Mouse (Mus musculus): ENCODE measurements around the gene Tusc2. TPM values are rescaled to one million over a fixed set of nuclear protein-coding genes. Genes with fewer than 3 reads are reported as not detected.

Gene Tusc2
- 23.0 and 23.6 TPM in 2 replicates for polyA plus RNA-seq (2012; ENCODE audit: insufficient read depth, insufficient read length, missing spikeins)

GRCm38 (mm10) chr9:107563029-107563581 is at the start of gene Tusc2:
TSS of gene Tusc2 (plus strand) at chr9:107563255.
- H3K4me3 ChIP-seq (ENCODE audit: insufficient read depth, low read length): peak within 1 kb of the TSS; percentile 87
- peaks cover 27% of the 10 kb centered on the region for H3K4me1 ChIP-seq (ENCODE audit: control insufficient read depth, insufficient read depth, low read length)
- H3K27ac ChIP-seq (ENCODE audit: insufficient read depth, low read depth, low read length): peak within 1 kb of the TSS; percentile 51
- no peak for TF ChIP-seq POLR2A (IDR thresholded peaks at IDR 0.05; ENCODE audit: borderline replicate concordance, low read depth, low read length)
- no peak for TF ChIP-seq CTCF (IDR thresholded peaks at IDR 0.05; ENCODE audit: low read depth, low read length)

- no peak overlapping the region for H3K27ac ChIP-seq (ENCODE audit: insufficient read depth, low read depth, low read length)
- H3K4me3 ChIP-seq (ENCODE audit: insufficient read depth, low read length): no peak overlapping the region
- no peaks in the 10 kb centered on the region for H3K4me1 ChIP-seq (ENCODE audit: control insufficient read depth, insufficient read depth, low read length)
- TF ChIP-seq CTCF (IDR thresholded peaks at IDR 0.05; ENCODE audit: low read depth, low read length) (peak; percentile 89), POLR2A (IDR thresholded peaks at IDR 0.05; ENCODE audit: borderline replicate concordance, low read depth, low read length) (no peak)
Measured at GRCm38 (mm10) chr9:107514303-107514955, 48.6 kb upstream of the Tusc2 start.

GRCm38 (mm10) chr9:107520331-107520730 is 42.7 kb upstream of the Tusc2 start:
- TF ChIP-seq CTCF (IDR thresholded peaks at IDR 0.05; ENCODE audit: low read depth, low read length) (no peak), POLR2A (IDR thresholded peaks at IDR 0.05; ENCODE audit: borderline replicate concordance, low read depth, low read length) (no peak)
- Histone ChIP-seq H3K4me3 (ENCODE audit: insufficient read depth, low read length) (no peak overlapping the region), H3K27ac (ENCODE audit: insufficient read depth, low read depth, low read length) (no peak overlapping the region), H3K4me1 (ENCODE audit: control insufficient read depth, insufficient read depth, low read length) (no peaks in the 10 kb centered on the region)

GRCm38 (mm10) chr9:107521190-107521589 is 41.9 kb upstream of the Tusc2 start:
- no peak overlapping the region for H3K4me3 ChIP-seq (ENCODE audit: insufficient read depth, low read length)
- TF ChIP-seq POLR2A (IDR thresholded peaks at IDR 0.05; ENCODE audit: borderline replicate concordance, low read depth, low read length): no peak
- TF ChIP-seq CTCF (IDR thresholded peaks at IDR 0.05; ENCODE audit: low read depth, low read length): no peak
- no peaks in the 10 kb centered on the region for H3K4me1 ChIP-seq (ENCODE audit: control insufficient read depth, insufficient read depth, low read length)
- H3K27ac ChIP-seq (ENCODE audit: insufficient read depth, low read depth, low read length): no peak overlapping the region

GRCm38 (mm10) chr9:107521711-107522399 is 41.2 kb upstream of the Tusc2 start:
- Histone ChIP-seq H3K27ac (ENCODE audit: insufficient read depth, low read depth, low read length) (no peak overlapping the region), H3K4me1 (ENCODE audit: control insufficient read depth, insufficient read depth, low read length) (no peaks in the 10 kb centered on the region), H3K4me3 (ENCODE audit: insufficient read depth, low read length) (no peak overlapping the region)
- TF ChIP-seq CTCF (IDR thresholded peaks at IDR 0.05; ENCODE audit: low read depth, low read length) (no peak), POLR2A (IDR thresholded peaks at IDR 0.05; ENCODE audit: borderline replicate concordance, low read depth, low read length) (no peak)

- TF ChIP-seq CTCF (IDR thresholded peaks at IDR 0.05; ENCODE audit: low read depth, low read length): no peak
- TF ChIP-seq POLR2A (IDR thresholded peaks at IDR 0.05; ENCODE audit: borderline replicate concordance, low read depth, low read length): no peak
- H3K4me3 ChIP-seq (ENCODE audit: insufficient read depth, low read length): no peak overlapping the region
- H3K27ac ChIP-seq (ENCODE audit: insufficient read depth, low read depth, low read length): no peak overlapping the region
- H3K4me1 ChIP-seq (ENCODE audit: control insufficient read depth, insufficient read depth, low read length): no peaks in the 10 kb centered on the region
Measured at GRCm38 (mm10) chr9:107522400-107522711, 40.7 kb upstream of the Tusc2 start.

GRCm38 (mm10) chr9:107526198-107527026 is 36.6 kb upstream of the Tusc2 start:
- no peak overlapping the region for H3K27ac ChIP-seq (ENCODE audit: insufficient read depth, low read depth, low read length)
- H3K4me1 ChIP-seq (ENCODE audit: control insufficient read depth, insufficient read depth, low read length): no peaks in the 10 kb centered on the region
- TF ChIP-seq POLR2A (IDR thresholded peaks at IDR 0.05; ENCODE audit: borderline replicate concordance, low read depth, low read length) (no peak), CTCF (IDR thresholded peaks at IDR 0.05; ENCODE audit: low read depth, low read length) (no peak)
- H3K4me3 ChIP-seq (ENCODE audit: insufficient read depth, low read length): peak overlapping the region; percentile 20

GRCm38 (mm10) chr9:107533791-107534407 is 29.2 kb upstream of the Tusc2 start, which contains the start of gene Tmem115:
TSS of gene Tmem115 (plus strand) at chr9:107533945.
- TF ChIP-seq POLR2A (IDR thresholded peaks at IDR 0.05; ENCODE audit: borderline replicate concordance, low read depth, low read length): no peak
- no peak for TF ChIP-seq CTCF (IDR thresholded peaks at IDR 0.05; ENCODE audit: low read depth, low read length)
- Histone ChIP-seq H3K4me3 (ENCODE audit: insufficient read depth, low read length) (peak within 1 kb of the TSS; percentile 81), H3K4me1 (ENCODE audit: control insufficient read depth, insufficient read depth, low read length) (peaks cover 11% of the 10 kb centered on the region), H3K27ac (ENCODE audit: insufficient read depth, low read depth, low read length) (peak within 1 kb of the TSS; percentile 79)
